Mouse (Mus musculus): Measurements from ENCODE around the gene Cog7.

DNA sequence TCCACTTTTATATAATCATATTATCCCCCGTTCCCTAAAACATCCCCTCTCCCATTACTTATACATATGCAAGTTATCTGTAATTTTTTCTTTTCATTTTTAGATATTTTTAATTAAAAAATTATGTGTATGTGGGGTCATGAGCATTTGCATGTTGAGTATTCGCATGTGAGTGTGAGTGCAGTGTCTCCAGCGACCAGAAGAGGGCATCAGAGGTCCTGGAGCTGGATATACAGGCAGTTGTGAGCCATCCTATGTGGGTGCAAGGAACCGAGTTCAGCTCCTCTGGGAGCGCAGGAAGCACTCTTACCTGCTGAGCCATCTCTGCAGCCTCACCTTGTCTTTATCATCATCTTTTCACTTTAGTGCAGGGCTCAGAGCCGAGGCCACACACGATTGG lies 146.1 kb downstream of the Cog7 start:
- TF ChIP-seq CTCF (IDR thresholded peaks at IDR 0.05; ENCODE audit: control insufficient read depth, insufficient read depth, insufficient replicate concordance, low read depth, low read length) (peak; percentile 56; the same call in 1 of the 2 replicates), POLR2A (IDR thresholded peaks at IDR 0.05; ENCODE audit: control insufficient read depth, low read depth, low read length) (no peak)

Data from testis, adult 2 months (tissue).